Mouse (Mus musculus): Measurements from ENCODE around the gene Ttc23. TPM values are rescaled to one million over a fixed set of nuclear protein-coding genes. Genes with fewer than 3 reads are reported as not detected.

Ttc23 gene
- 1 to 10 TPM; 2.0 to 2.5 TPM for total RNA-seq (2023)

DNA sequence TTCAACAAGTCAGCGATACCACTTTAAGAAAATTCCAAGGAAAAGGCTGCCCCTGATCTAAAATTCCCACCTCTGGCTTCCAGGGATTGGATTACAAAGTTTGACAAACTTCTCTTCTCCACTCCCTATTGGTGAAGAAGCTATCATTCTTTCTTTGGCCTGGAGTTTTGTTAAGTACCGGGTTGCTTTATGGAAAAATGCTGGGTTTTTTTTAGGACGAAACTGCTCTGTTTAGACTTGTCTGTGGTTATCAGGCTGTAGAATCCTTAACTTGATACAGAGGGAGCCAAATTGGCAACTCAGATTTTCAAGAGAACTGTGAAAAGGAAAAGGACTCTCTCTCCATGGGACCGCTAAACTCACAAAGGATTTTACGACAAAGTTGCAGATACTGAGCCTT, at the start of gene Ttc23:
Ttc23 (plus strand) TSS at position 134 of the 400 bp plus-strand sequence.

DNA sequence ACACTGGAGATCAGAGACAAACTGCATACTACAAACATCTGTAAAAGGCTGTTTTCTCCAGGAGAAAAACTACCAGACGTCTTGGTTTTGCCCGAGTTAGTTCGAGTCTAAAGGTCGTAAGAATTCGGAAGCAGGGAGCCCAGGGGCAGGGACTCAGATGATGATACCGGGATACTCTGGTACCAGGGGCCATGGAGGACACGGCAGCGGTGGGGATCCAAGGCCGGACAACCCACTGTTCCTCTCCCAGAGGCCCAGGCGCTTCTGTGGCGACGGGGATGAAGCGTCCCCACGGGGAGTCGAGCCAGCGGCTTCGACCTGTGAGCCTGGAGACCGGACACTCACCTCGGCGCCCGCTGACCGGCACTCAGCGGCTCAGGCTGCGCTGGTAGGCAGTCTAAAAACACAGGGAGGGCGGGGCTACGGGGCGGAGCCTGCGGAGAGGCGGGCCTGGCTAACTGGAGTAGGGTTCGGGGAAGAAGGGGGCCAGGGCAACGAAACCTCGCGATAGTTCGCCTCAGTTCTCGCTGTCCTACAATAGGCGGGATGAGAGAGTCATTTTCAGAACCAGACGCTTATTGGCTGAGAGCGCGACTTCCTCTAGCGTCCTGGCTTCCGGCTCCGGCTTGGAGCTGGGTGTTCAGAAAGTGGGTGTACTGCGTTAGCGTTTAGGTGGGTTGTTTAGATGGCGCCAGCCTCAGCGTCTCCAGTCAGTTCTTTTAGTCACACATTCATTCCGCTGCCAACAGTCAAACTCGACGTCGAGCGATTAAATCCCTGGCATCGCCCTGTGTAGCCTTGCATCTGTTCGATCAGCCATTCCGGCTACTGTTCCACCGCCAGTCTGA, 2.2 kb upstream of the Ttc23 start, which contains the start of gene Lrrc28:
Lrrc28 (minus strand) TSS at position 436 of the 848 bp plus-strand sequence.

DNA sequence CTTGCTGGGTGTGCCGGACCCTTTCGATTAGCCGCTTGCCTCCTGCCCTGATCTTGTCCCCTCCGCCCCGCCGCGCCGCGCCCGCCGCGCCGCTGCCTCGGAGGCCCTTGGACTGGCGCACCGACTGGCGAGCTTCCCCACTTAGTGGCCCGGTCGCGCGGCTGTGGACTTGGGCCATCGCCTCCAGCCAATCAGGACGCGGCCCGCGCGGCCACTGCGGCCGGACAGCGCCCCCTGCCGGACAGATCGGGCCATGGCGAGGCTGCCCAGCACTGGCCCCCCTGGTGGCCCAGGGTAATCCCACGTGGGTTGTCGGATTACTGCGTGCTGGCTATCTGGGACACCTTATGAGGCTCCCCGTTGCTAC, 112.4 kb downstream of the Ttc23 start, which contains the start of gene Synm:
Synm (minus strand) TSS at position 114 of the 367 bp plus-strand sequence.

Other genes starting within 250 kb of the Ttc23 start
- gene Lrrc28, start 2.1 kb upstream of the Ttc23 start, total RNA-seq (2023) = 10 to 100 TPM; 14.3 to 20.4 TPM
- gene Synm, start 112.3 kb downstream of the Ttc23 start, total RNA-seq (2023) = under 1 TPM in 1 of 2 experiments, not detected in 1; 0.39 TPM

All from monocyte, adult 59 days (primary cell).